Mouse (Mus musculus) macrophage (primary cell): Measurements from ENCODE around the gene Tbcb. TPM values are rescaled to one million over a fixed set of nuclear protein-coding genes. Genes with fewer than 3 reads are reported as not detected.
"Not testable (repeated sequence)": the region's sequence is repeated elsewhere in the genome, so short reads cannot be mapped to it uniquely, and the experiment has no call there.

Experiments
- H3K27ac ChIP-seq: fragments of 350-480 bp; formaldehyde crosslinking; 2 replicates; pipeline ENCODE4 v1.9.0; 2021
- H3K36me3 ChIP-seq: fragments of 350-480 bp; formaldehyde crosslinking; 2 replicates; pipeline ENCODE4 v1.9.0; 2021; ENCODE audit errors: inconsistent target
- H3K4me3 ChIP-seq: fragments of 350-480 bp; formaldehyde crosslinking; 2 replicates; pipeline ENCODE4 v1.9.0; 2021; ENCODE audit errors: inconsistent target
- H3K79me2 ChIP-seq: fragments of 350-480 bp; formaldehyde crosslinking; 2 replicates; pipeline ENCODE4 v1.9.0; 2021; ENCODE audit errors: inconsistent target
- WGBS: methylation state at CpG from one replicate; pipeline ENCODE4 v1.1.7; 2026; ENCODE audit warnings: inconsistent platforms; ENCODE audit not compliant: missing documents; 5-methylcytosine and 5-hydroxymethylcytosine counted together
- polyA plus RNA-seq: library from polyadenylated mRNA; stranded (reverse); fragments of 250-400 nt; gene quantifications from 3 replicates; pipeline ENCODE4 v1.2.4, GENCODE M21; 2018; ENCODE audit warnings: inconsistent platforms

The Tbcb gene
- polyA plus RNA-seq, 1 experiment from 2014 or later, result 57.6 TPM

- not testable (repeated sequence) for H3K27ac ChIP-seq, H3K4me3 ChIP-seq, H3K79me2 ChIP-seq
- WGBS, result 85% methylated on average over 3 of the region's 3 CpGs
- peaks cover 26% of the 10 kb centered on the region; the same call in 1 of the 2 replicates for H3K36me3 ChIP-seq
Measured at GRCm38 (mm10) chr7:30237374-30237773, 5.3 kb upstream of the Tbcb start.

- WGBS, result 91% methylated on average over 4 of the region's 4 CpGs
- no peak within 1 kb of the TSS for H3K27ac ChIP-seq
- no peak within 1 kb of the TSS for H3K4me3 ChIP-seq
- peaks cover 9% of the 10 kb centered on the region; the same call in 1 of the 2 replicates for H3K36me3 ChIP-seq
- peaks cover 8% of the 10 kb centered on the region for H3K79me2 ChIP-seq
Measured at GRCm38 (mm10) chr7:30235625-30236024, 3.6 kb upstream of the Tbcb start, which contains the start of gene Ovol3. Ovol3 (minus strand) TSS chr7:30235725.

- no peak overlapping the region for H3K27ac ChIP-seq
- 91% methylated on average over 8 of the region's 8 CpGs for WGBS
- no peak overlapping the region for H3K4me3 ChIP-seq
- H3K36me3 ChIP-seq, result peaks cover 4% of the 10 kb centered on the region; the same call in 1 of the 2 replicates
- peaks cover 14% of the 10 kb centered on the region for H3K79me2 ChIP-seq
Measured at GRCm38 (mm10) chr7:30235091-30235490, 3.0 kb upstream of the Tbcb start.

GRCm38 (mm10) chr7:30234276-30234858 lies 2.3 kb upstream of the Tbcb start:
- Histone ChIP-seq H3K36me3 (no peaks in the 10 kb centered on the region), H3K4me3 (no peak overlapping the region), H3K27ac (no peak overlapping the region), H3K79me2 (peaks cover 17% of the 10 kb centered on the region)
- WGBS, result 93% methylated on average over 15 of the region's 15 CpGs

- 94% methylated on average over 16 of the region's 20 CpGs for WGBS
- no peaks in the 10 kb centered on the region for H3K36me3 ChIP-seq
- no peak overlapping the region for H3K27ac ChIP-seq
- peaks cover 17% of the 10 kb centered on the region for H3K79me2 ChIP-seq
- no peak overlapping the region for H3K4me3 ChIP-seq
Measured at GRCm38 (mm10) chr7:30233387-30233786, 1.3 kb upstream of the Tbcb start.

GRCm38 (mm10) chr7:30232631-30233148 lies 618 bp upstream of the Tbcb start:
- Histone ChIP-seq H3K4me3 (peak overlapping the region; percentile 97), H3K27ac (peak overlapping the region; percentile 84), H3K79me2 (peaks cover 17% of the 10 kb centered on the region), H3K36me3 (peaks cover 3% of the 10 kb centered on the region; the same call in 1 of the 2 replicates)
- WGBS, result 9% methylated on average over 24 of the region's 24 CpGs

- Histone ChIP-seq H3K27ac (peak overlapping the region; percentile 24), H3K36me3 (peaks cover 17% of the 10 kb centered on the region), H3K4me3 (peak overlapping the region; percentile 97), H3K79me2 (peaks cover 17% of the 10 kb centered on the region)
- 0% methylated on average over 16 of the region's 16 CpGs for WGBS
Measured at GRCm38 (mm10) chr7:30231328-30231668, 774 bp downstream of the Tbcb start.

GRCm38 (mm10) chr7:30224206-30224605 lies 7.9 kb downstream of the Tbcb start:
- WGBS, result 95% methylated on average over 12 of the region's 12 CpGs
- Histone ChIP-seq H3K4me3 (no peak overlapping the region), H3K79me2 (no peaks in the 10 kb centered on the region), H3K36me3 (peaks cover 50% of the 10 kb centered on the region), H3K27ac (no peak overlapping the region)

- 93% methylated on average over 5 of the region's 5 CpGs for WGBS
- H3K4me3 ChIP-seq, result no peak overlapping the region
- no peaks in the 10 kb centered on the region for H3K79me2 ChIP-seq
- no peak overlapping the region for H3K27ac ChIP-seq
- peaks cover 42% of the 10 kb centered on the region for H3K36me3 ChIP-seq
Measured at GRCm38 (mm10) chr7:30222205-30222604, 9.9 kb downstream of the Tbcb start.

- H3K79me2 ChIP-seq, result no peaks in the 10 kb centered on the region
- 96% methylated on average over 3 of the region's 3 CpGs for WGBS
Measured at GRCm38 (mm10) chr7:30221433-30221832, 10.6 kb downstream of the Tbcb start.

GRCm38 (mm10) chr7:30220008-30220356 lies 12.1 kb downstream of the Tbcb start:
- no peak overlapping the region for H3K27ac ChIP-seq
- peak overlapping the region; percentile 29; the same call in 1 of the 2 replicates for H3K4me3 ChIP-seq
- no peaks in the 10 kb centered on the region for H3K79me2 ChIP-seq
- 17% methylated on average over 11 of the region's 11 CpGs for WGBS
- peaks cover 22% of the 10 kb centered on the region for H3K36me3 ChIP-seq

More at GRCm38 (mm10) chr7:30221433-30221832, 10.6 kb downstream of the Tbcb start:
- Histone ChIP-seq H3K4me3 (no peak overlapping the region), H3K27ac (no peak overlapping the region), H3K36me3 (peaks cover 34% of the 10 kb centered on the region)

- no peaks in the 10 kb centered on the region for H3K79me2 ChIP-seq
- peaks cover 17% of the 10 kb centered on the region for H3K36me3 ChIP-seq
- 4% methylated on average over 16 of the region's 16 CpGs for WGBS
- H3K27ac ChIP-seq, result no peak overlapping the region
- peak overlapping the region; percentile 29 for H3K4me3 ChIP-seq
Measured at GRCm38 (mm10) chr7:30219293-30220007, 12.6 kb downstream of the Tbcb start.

GRCm38 (mm10) chr7:30217277-30217676 lies 14.8 kb downstream of the Tbcb start:
- 90% methylated on average over 2 of the region's 2 CpGs for WGBS
- no peak overlapping the region for H3K27ac ChIP-seq
- no peaks in the 10 kb centered on the region for H3K79me2 ChIP-seq
- H3K36me3 ChIP-seq, result no peaks in the 10 kb centered on the region
- no peak overlapping the region for H3K4me3 ChIP-seq

GRCm38 (mm10) chr7:30216723-30217151 lies 15.3 kb downstream of the Tbcb start:
- Histone ChIP-seq H3K79me2 (no peaks in the 10 kb centered on the region), H3K27ac (no peak overlapping the region), H3K36me3 (no peaks in the 10 kb centered on the region), H3K4me3 (no peak overlapping the region)
- WGBS, result under 1% methylated on average over 16 of the region's 16 CpGs

GRCm38 (mm10) chr7:30215875-30216274 lies 16.2 kb downstream of the Tbcb start:
- Histone ChIP-seq H3K79me2 (no peaks in the 10 kb centered on the region), H3K36me3 (no peaks in the 10 kb centered on the region), H3K4me3 (no peak overlapping the region), H3K27ac (no peak overlapping the region)
- 96% methylated on average over 3 of the region's 3 CpGs for WGBS
